Mouse (Mus musculus): Measurements from ENCODE around the gene Anks6.

- TF ChIP-seq CTCF (IDR thresholded peaks at IDR 0.05; ENCODE audit: low read depth) (no peak), EP300 (optimal IDR thresholded peaks at IDR 0.05) (no peak)
Measured at GRCm38 (mm10) chr4:46986054-46986453, 71.2 kb downstream of the Anks6 start.
